Mouse (Mus musculus): ENCODE measurements around the gene Dgkd. TPM values are rescaled to one million over a fixed set of nuclear protein-coding genes. Genes with fewer than 3 reads are reported as not detected.

Dgkd gene
- 55.2 TPM for polyA plus RNA-seq (2014; fragmentation: Illumina TruSeq; extraction: RNeasy Lipid Tissue Mini Kit (QIAGEN cat#74804); ENCODE audit: low read depth, low replicate concordance)

DNA sequence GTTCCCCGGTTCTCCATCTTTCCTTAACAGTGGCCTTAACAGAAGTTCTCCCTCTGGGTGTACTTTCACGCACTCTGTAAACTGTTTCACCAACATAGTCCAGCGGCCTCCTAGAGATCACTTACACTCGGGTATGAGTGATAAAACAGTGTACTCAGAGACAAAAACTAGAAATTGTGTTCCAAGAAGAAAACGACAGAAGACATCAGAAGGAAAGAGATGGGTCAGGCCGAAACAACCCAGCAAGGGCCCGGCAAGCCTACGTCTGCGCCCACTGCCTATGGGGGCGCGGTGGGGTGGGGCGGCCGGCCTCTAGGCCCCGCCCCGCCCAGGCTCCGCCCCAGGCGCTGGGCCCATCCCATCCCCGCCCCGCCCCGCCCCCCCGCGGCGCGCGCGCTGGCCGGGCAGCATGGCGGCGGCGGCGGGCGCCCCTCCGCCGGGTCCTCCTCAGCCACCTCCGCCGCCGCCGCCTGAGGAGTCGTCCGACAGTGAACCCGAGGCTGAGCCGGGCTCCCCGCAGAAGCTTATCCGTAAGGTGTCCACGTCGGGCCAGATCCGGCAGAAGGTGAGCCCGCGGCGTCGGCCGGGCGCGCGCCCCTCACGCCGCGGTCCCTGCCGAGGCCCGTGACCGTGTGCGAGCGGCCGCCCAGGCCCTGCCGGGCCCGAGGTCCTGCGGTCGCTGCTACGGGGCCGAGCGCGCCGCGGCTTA lies at the start of gene Dgkd:
Gene Dgkd, plus strand, starts transcription at position 396 of the 709 bp plus-strand sequence.

DNA sequence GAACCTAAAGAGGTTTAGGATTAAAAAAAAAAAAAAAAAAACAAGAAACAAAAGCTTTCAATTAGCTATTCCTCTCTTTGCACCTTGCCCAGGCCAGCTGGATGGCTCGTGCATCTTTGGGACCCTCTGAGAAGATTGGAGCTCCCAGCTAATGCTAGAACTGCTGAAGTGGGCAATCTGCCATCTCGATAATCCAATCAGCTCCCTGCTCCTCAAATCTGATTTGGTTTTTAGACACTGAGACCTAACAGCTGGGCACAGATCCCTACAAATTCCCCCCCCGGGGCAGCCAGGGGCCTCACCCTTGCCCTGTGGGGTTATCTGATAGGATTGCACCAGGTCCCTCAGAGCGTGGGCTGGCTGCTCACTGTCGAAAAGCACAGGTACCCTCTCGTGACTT lies 49.5 kb upstream of the Dgkd start, which contains the start of gene Sag:
Gene Sag, plus strand, starts transcription at position 105 of the 400 bp plus-strand sequence.

Other genes with a start within 250 kb of the Dgkd start
- gene Inpp5d, start 233.0 kb upstream of the Dgkd start, polyA plus RNA-seq (2014; fragmentation: Illumina TruSeq; extraction: RNeasy Lipid Tissue Mini Kit (QIAGEN cat#74804); ENCODE audit: low read depth, low replicate concordance), result 2.1 TPM
- gene Atg16l1, start 97.4 kb upstream of the Dgkd start, polyA plus RNA-seq (2014; fragmentation: Illumina TruSeq; extraction: RNeasy Lipid Tissue Mini Kit (QIAGEN cat#74804); ENCODE audit: low read depth, low replicate concordance), result 19.9 TPM
- not detected for gene Sag, start 49.6 kb upstream of the Dgkd start, polyA plus RNA-seq (2014; fragmentation: Illumina TruSeq; extraction: RNeasy Lipid Tissue Mini Kit (QIAGEN cat#74804); ENCODE audit: low read depth, low replicate concordance)
- 35.9 TPM for gene Usp40, start 155.3 kb downstream of the Dgkd start, polyA plus RNA-seq (2014; fragmentation: Illumina TruSeq; extraction: RNeasy Lipid Tissue Mini Kit (QIAGEN cat#74804); ENCODE audit: low read depth, low replicate concordance)
- gene Ugt1a10, start 202.1 kb downstream of the Dgkd start, polyA plus RNA-seq (2014; fragmentation: Illumina TruSeq; extraction: RNeasy Lipid Tissue Mini Kit (QIAGEN cat#74804); ENCODE audit: low read depth, low replicate concordance), result not detected
- not detected for gene Ugt1a9, start 217.5 kb downstream of the Dgkd start, polyA plus RNA-seq (2014; fragmentation: Illumina TruSeq; extraction: RNeasy Lipid Tissue Mini Kit (QIAGEN cat#74804); ENCODE audit: low read depth, low replicate concordance)
- gene Ugt1a8, start 234.5 kb downstream of the Dgkd start, polyA plus RNA-seq (2014; fragmentation: Illumina TruSeq; extraction: RNeasy Lipid Tissue Mini Kit (QIAGEN cat#74804); ENCODE audit: low read depth, low replicate concordance), result not detected
- gene Ugt1a7c, start 241.8 kb downstream of the Dgkd start, polyA plus RNA-seq (2014; fragmentation: Illumina TruSeq; extraction: RNeasy Lipid Tissue Mini Kit (QIAGEN cat#74804); ENCODE audit: low read depth, low replicate concordance), result 306 TPM
- gene Ugt1a6b, start 250.0 kb downstream of the Dgkd start, polyA plus RNA-seq (2014; fragmentation: Illumina TruSeq; extraction: RNeasy Lipid Tissue Mini Kit (QIAGEN cat#74804); ENCODE audit: low read depth, low replicate concordance), result not detected